ENCODE assay signal across 23 mouse cellular contexts in genomic region chr5:21038100-21038499, GRCm38 (mm10). TPM values are rescaled to one million over a fixed set of nuclear protein-coding genes. Genes with fewer than 3 reads are reported as not detected.
DNase-seq lines count a peak whose midpoint lies in the region; TF ChIP-seq lines count a peak whose summit lies in the region.
"Had no signal": no experiment of that assay in that cellular context is flagged by ENCODE, and none has a peak within 500 bp of the region (broad histone marks: within the 10 kb centered on the region; RNA-seq: fewer than 3 reads in every experiment).

No protein-coding gene starts in this region.

- no peak for TF ChIP-seq POLR2A in CH12.LX (IDR thresholded peaks at IDR 0.05; ENCODE audit: low read depth, low read length)

- in situ Hi-C loops in CH12.LX (cut with MboI; ENCODE audit: low pct_ligation_motif_present, low pct_unique_long_range_greater_than_20kb, low sequenced_read_pairs), result loop anchor here (25.0 kb wide), 1 partner anchor 374 kb away; the partner anchor contains the start of genes Ccdc146 and Fam185a

- peaks cover 3% of the 10 kb centered on the region; the same call in 1 of the 2 replicates for H3K79me2 ChIP-seq in CH12.LX (replicated peaks; ENCODE audit: control insufficient read depth, extremely low read depth, insufficient read depth, poor library complexity, severe bottlenecking)

- H3K4me1 ChIP-seq in CH12.LX (ENCODE audit: control insufficient read depth in 1 of 2, insufficient read depth in 2 of 2), result peaks cover 16 to 65% of the 10 kb centered on the region in 2 experiments
- H3K4me1 ChIP-seq in brown adipose tissue, adult 24 weeks (ENCODE audit: control insufficient read depth, insufficient read depth, insufficient read length, low read length), result peaks cover 30% of the 10 kb centered on the region
- peaks cover 13% of the 10 kb centered on the region for H3K4me1 ChIP-seq in hindbrain, embryonic 10.5 days (replicated peaks)

- TF ChIP-seq EP300 in CH12.LX (IDR thresholded peaks at IDR 0.05; ENCODE audit: low read length), result peak; percentile 48; the same call in 1 of the 2 replicates

- dilution Hi-C loops in CH12.LX (cut with MboI; ENCODE audit: extremely low pct_ligation_motif_present, extremely low pct_unique_long_range_greater_than_20kb, low sequenced_read_pairs), result no loop called here

- H3K9ac ChIP-seq in CH12.LX (ENCODE audit: insufficient read depth, low read depth), result no peak overlapping the region
- H3K9ac ChIP-seq: embryonic facial prominence, embryonic 13.5 days; forebrain, embryonic 12.5 days; forebrain, embryonic 15.5 days; heart, embryonic 13.5 days; hindbrain, embryonic 13.5 days had no signal

- no peaks in the 10 kb centered on the region for H3K9me3 ChIP-seq in CH12.LX (replicated peaks; ENCODE audit: low read length)
- H3K9me3 ChIP-seq in hindbrain, embryonic 10.5 days, result no peaks in the 10 kb centered on the region
- H3K9me3 ChIP-seq: embryonic facial prominence, embryonic 13.5 days; forebrain, embryonic 12.5 days; forebrain, embryonic 15.5 days; heart, embryonic 10.5 days; heart, embryonic 13.5 days; hindbrain, embryonic 13.5 days had no signal

- no peaks in the 10 kb centered on the region for H3K27me3 ChIP-seq in CH12.LX (replicated peaks)
- no peaks in the 10 kb centered on the region for H3K27me3 ChIP-seq in hindbrain, embryonic 10.5 days (ENCODE audit: insufficient read depth, poor library complexity, severe bottlenecking)
- H3K27me3 ChIP-seq: embryonic facial prominence, embryonic 13.5 days; forebrain, embryonic 12.5 days; forebrain, embryonic 15.5 days; heart, embryonic 13.5 days; hindbrain, embryonic 13.5 days had no signal

- no peak for TF ChIP-seq RAD21 in CH12.LX (IDR thresholded peaks at IDR 0.05; ENCODE audit: low read depth, low read length)

- no peak overlapping the region for H3K4me3 ChIP-seq in CH12.LX (replicated peaks in 1 of 3; ENCODE audit: low read depth in 2 of 3, low read length in 2 of 3, poor library complexity in 1 of 3)
- H3K4me3 ChIP-seq in brown adipose tissue, adult 24 weeks (ENCODE audit: insufficient read depth, low read depth, low read length), result no peak overlapping the region
- no peak overlapping the region for H3K4me3 ChIP-seq in hindbrain, embryonic 10.5 days
- H3K4me3 ChIP-seq: embryonic facial prominence, embryonic 13.5 days; erythroblast, embryonic 14.5 days; forebrain, embryonic 12.5 days; forebrain, embryonic 15.5 days; heart, adult 2 months; heart, embryonic 10.5 days; heart, embryonic 13.5 days; hindbrain, embryonic 13.5 days had no signal

- peak; percentile 20 for DNase-seq in CD4-positive helper T cell, adult 2 months (ENCODE audit: low read depth, low spot score)
- DNase-seq in CH12.LX (ENCODE audit: extremely low read depth), result peak; percentile 58
- DNase-seq in right cerebral cortex, postnatal 25 days, result no peak
- no peak for DNase-seq in hindbrain, embryonic 10.5 days (ENCODE audit: low spot score)
- DNase-seq in cerebellum, postnatal 36 days, result no peak
- DNase-seq: adrenal gland, adult 2 months; adrenal gland, postnatal 25 days; cerebellum, adult 18-20 months; cerebellum, adult 9-10 months; cerebellum, postnatal 14 days; gastrocnemius, postnatal 10 days; gastrocnemius, postnatal 36 days; heart, adult 2 months; heart, postnatal 14 days; kidney, adult 2 months had no signal

- no peak for TF ChIP-seq CTCF in CH12.LX (conservative IDR thresholded peaks at IDR 0.05 in 1 of 2, IDR thresholded peaks at IDR 0.05 in 1 of 2; ENCODE audit: low read depth in 2 of 2, low read length in 2 of 2)

- H3K4me2 ChIP-seq in CH12.LX (ENCODE audit: insufficient read depth, low read depth, poor library complexity, severe bottlenecking), result no peak overlapping the region
- H3K4me2 ChIP-seq: embryonic facial prominence, embryonic 13.5 days; forebrain, embryonic 12.5 days; forebrain, embryonic 15.5 days; heart, embryonic 13.5 days; hindbrain, embryonic 13.5 days had no signal

- WGBS in hindbrain, embryonic 10.5 days, result 97% methylated on average over 5 of the region's 5 CpGs

- H3K36me3 ChIP-seq in CH12.LX (replicated peaks in 1 of 2; ENCODE audit: control insufficient read depth in 1 of 2, insufficient read depth in 1 of 2, low read length in 1 of 2), result no peaks in the 10 kb centered on the region
- 0 out of 2 replicates have a peak, but pooled peaks cover 3% of the 10 kb centered on the region for H3K36me3 ChIP-seq in hindbrain, embryonic 10.5 days
- H3K36me3 ChIP-seq: embryonic facial prominence, embryonic 13.5 days; forebrain, embryonic 12.5 days; forebrain, embryonic 15.5 days; heart, embryonic 10.5 days; hindbrain, embryonic 13.5 days had no signal

- no peak overlapping the region for H3K27ac ChIP-seq in CH12.LX (ENCODE audit: insufficient read depth, low read depth)
- peak overlapping the region; percentile 60; the same call in 1 of the 2 replicates for H3K27ac ChIP-seq in brown adipose tissue, adult 24 weeks (replicated peaks; ENCODE audit: low read depth, low read length)
- no peak overlapping the region for H3K27ac ChIP-seq in hindbrain, embryonic 10.5 days
- H3K27ac ChIP-seq: embryonic facial prominence, embryonic 13.5 days; forebrain, embryonic 12.5 days; forebrain, embryonic 15.5 days; heart, adult 2 months; heart, embryonic 10.5 days; heart, embryonic 13.5 days; hindbrain, embryonic 13.5 days had no signal

TF ChIP-seq in CH12.LX, 34 proteins besides CTCF, POLR2A, EP300 and RAD21:
- TF ChIP-seq ZNF384 (IDR thresholded peaks at IDR 0.05; ENCODE audit: low read depth, low read length), result peak; percentile 56
- peak; percentile 63 for TF ChIP-seq JUND (conservative IDR thresholded peaks at IDR 0.05; ENCODE audit: low read depth, low read length)
- TF ChIP-seq MYC (IDR thresholded peaks at IDR 0.05; ENCODE audit: low read depth, low read length), result no peak

RNA-seq across cellular contexts. Expression of gene Ptpn12, which starts 17.6 kb away (rescaled TPM):
- 3.2 and 4.1 TPM in 2 replicates for total RNA-seq in CH12.LX (2012; rRNA removed)
- total RNA-seq in CH12.LX (2014; rRNA removed), result 15.9 and 16.5 TPM in 2 replicates
- 12.7 and 14.4 TPM in 2 replicates for polyA plus RNA-seq in CH12.LX (2012; ENCODE audit: insufficient read length, low read depth)
- 17.4 and 29.5 TPM in 2 replicates for polyA plus RNA-seq in brown adipose tissue, adult 24 weeks (2012; ENCODE audit: insufficient read depth, insufficient read length, missing spikeins)
- polyA plus RNA-seq in hindbrain, embryonic 10.5 days (2016; fragmentation: Nextera tagmentation; extraction: Ambion mirVana), result 22.2 and 26.4 TPM in 2 replicates

Comparison
In these comparisons a context has a peak if more than half of its experiments do, and no peak if none do; other contexts are left out.
1. DNase-seq: peak in CD4-positive helper T cell, adult 2 months (single experiment) and CH12.LX (single experiment); none in right cerebral cortex, postnatal 25 days (single experiment), hindbrain, embryonic 10.5 days (single experiment) and cerebellum, postnatal 36 days (0 of 2).